In the genomic region with DNA sequence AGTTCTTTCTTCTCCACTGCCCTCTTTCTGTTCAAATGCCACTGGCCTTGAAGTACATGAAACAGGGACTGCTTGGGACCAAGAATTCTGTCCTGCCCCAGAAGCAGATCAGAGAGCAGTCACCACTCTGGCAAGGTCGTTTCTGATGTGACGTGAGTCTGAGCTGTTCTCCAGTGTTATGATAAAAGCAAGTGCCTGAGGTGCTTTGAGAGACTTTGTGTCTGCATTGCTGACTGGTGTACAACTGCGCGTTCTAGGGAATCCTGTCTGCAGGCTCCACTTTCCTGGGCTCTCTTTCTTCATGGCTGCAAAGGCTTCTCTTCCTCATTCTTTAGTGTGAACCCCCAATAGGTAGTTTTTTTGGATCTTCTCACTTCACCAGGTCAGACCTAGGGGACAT, we compare ENCODE assay signal across 22 mouse cellular contexts.
A peak's percentile ranks its signal among the peaks of the same experiment; 100 is the strongest.
DNase-seq lines count a peak whose midpoint lies in the region; ATAC-seq and TF ChIP-seq lines count a peak whose summit lies in the region.
"Had no signal": no experiment of that assay in that cellular context is flagged by ENCODE, and none has a peak within 500 bp of the region (broad histone marks: within the 10 kb centered on the region; RNA-seq: fewer than 3 reads in every experiment).

No protein-coding gene starts in this region.

- H3K27ac ChIP-seq in gastrocnemius, adult 2 months: peak overlapping the region; percentile 85
- peak overlapping the region; percentile 65 for H3K27ac ChIP-seq in heart, embryonic 14.5 days (replicated peaks in 1 of 2; ENCODE audit: control insufficient read depth in 1 of 2, insufficient read depth in 1 of 2, low read depth in 2 of 2, low read length in 2 of 2)
- 0 out of 2 replicates have a peak overlapping the region, but pooled peaks have one; percentile 14 for H3K27ac ChIP-seq in embryonic facial prominence, embryonic 10.5 days (replicated peaks)
- H3K27ac ChIP-seq: forebrain, embryonic 12.5 days; hindbrain, embryonic 13.5 days had no signal

- ATAC-seq in heart, embryonic 14.5 days (ENCODE audit: insufficient number of reproducible peaks, insufficient read depth, low FRiP score, low read depth): peak; percentile 56; the same call in 1 of the 2 replicates
- ATAC-seq: midbrain, embryonic 16.5 days had no signal

- H3K36me3 ChIP-seq in heart, embryonic 14.5 days (ENCODE audit: control insufficient read depth, insufficient read depth, low read length): no peaks in the 10 kb centered on the region
- no peaks in the 10 kb centered on the region for H3K36me3 ChIP-seq in embryonic facial prominence, embryonic 10.5 days (replicated peaks)
- H3K36me3 ChIP-seq: forebrain, embryonic 12.5 days; hindbrain, embryonic 13.5 days had no signal

- H3K4me1 ChIP-seq in heart, embryonic 14.5 days (ENCODE audit: control insufficient read depth in 2 of 2, insufficient read depth in 2 of 2, low read length in 2 of 2): peaks cover 9 to 19% of the 10 kb centered on the region in 2 experiments
- H3K4me1 ChIP-seq in embryonic facial prominence, embryonic 10.5 days: peaks cover 5% of the 10 kb centered on the region; the same call in 1 of the 2 replicates
- H3K4me1 ChIP-seq: hindbrain, embryonic 13.5 days had no signal

- WGBS in heart, embryonic 14.5 days: 25% methylated on average over 4 of the region's 4 CpGs
- 77% methylated on average over 4 of the region's 4 CpGs for WGBS in embryonic facial prominence, embryonic 10.5 days

- TF ChIP-seq CTCF in gastrocnemius, adult 2 months (IDR thresholded peaks at IDR 0.05): no peak

- H3K4me3 ChIP-seq in gastrocnemius, adult 2 months: no peak overlapping the region
- no peak overlapping the region for H3K4me3 ChIP-seq in heart, embryonic 14.5 days (ENCODE audit: control insufficient read depth in 1 of 2, insufficient read depth in 1 of 2, low read depth in 1 of 2, low read length in 2 of 2)
- H3K4me3 ChIP-seq in embryonic facial prominence, embryonic 10.5 days: no peak overlapping the region
- H3K4me3 ChIP-seq: forebrain, embryonic 12.5 days; hindbrain, embryonic 13.5 days; left cerebral cortex, adult 2 months had no signal

- H3K27me3 ChIP-seq in heart, embryonic 14.5 days (ENCODE audit: control insufficient read depth, insufficient read depth, low read length): no peaks in the 10 kb centered on the region
- H3K27me3 ChIP-seq in embryonic facial prominence, embryonic 10.5 days (replicated peaks; ENCODE audit: low read depth, poor library complexity, severe bottlenecking): no peaks in the 10 kb centered on the region
- H3K27me3 ChIP-seq: forebrain, embryonic 12.5 days; hindbrain, embryonic 13.5 days had no signal

- no peak overlapping the region for H3K9ac ChIP-seq in heart, embryonic 14.5 days (ENCODE audit: low read length)
- H3K9ac ChIP-seq: forebrain, embryonic 12.5 days; hindbrain, embryonic 13.5 days had no signal

- H3K9me3 ChIP-seq in heart, embryonic 14.5 days (ENCODE audit: control insufficient read depth, low read length): no peaks in the 10 kb centered on the region
- no peaks in the 10 kb centered on the region for H3K9me3 ChIP-seq in embryonic facial prominence, embryonic 10.5 days
- H3K9me3 ChIP-seq: forebrain, embryonic 12.5 days; hindbrain, embryonic 13.5 days had no signal

- peak overlapping the region; percentile 37; the same call in 1 of the 2 replicates for H3K4me2 ChIP-seq in heart, embryonic 14.5 days (ENCODE audit: low read length)
- H3K4me2 ChIP-seq: forebrain, embryonic 12.5 days; hindbrain, embryonic 13.5 days had no signal

- intact Hi-C loops in gastrocnemius, adult 2 months (cut with DNase I): loop anchor here (5.0 to 10.0 kb wide), 2 partner anchors 55 to 452 kb away; no protein-coding TSS in a partner anchor
- intact Hi-C loops in heart, postnatal 36 days (cut with DNase I): loop anchor here (5.0 kb wide), 3 partner anchors 75 to 355 kb away; partner anchors contain the start of gene Acvr2a

- DNase-seq in gastrocnemius, adult 2 months: no peak
- DNase-seq in gastrocnemius, adult 18-20 months (ENCODE audit: low spot score): no peak
- no peak for DNase-seq in heart, postnatal 36 days
- DNase-seq in ZHBTc4 (ENCODE audit: low read depth, low spot score): peak; percentile 17
- DNase-seq in embryonic facial prominence, embryonic 10.5 days (ENCODE audit: low spot score): no peak
- no peak for DNase-seq in T-cell, adult 2 months (ENCODE audit: low spot score)
- DNase-seq: B cell, adult 2 months; cerebellum, adult 9-10 months; gastrocnemius, postnatal 14 days; kidney, adult 2 months; kidney, postnatal 14 days; left cerebral cortex, postnatal 4 days; liver; lung, postnatal 36 days; right cerebral cortex, postnatal 14 days; spleen, adult 18-20 months; thymus, postnatal 36 days had no signal

Comparison
In these comparisons a context has a peak if more than half of its experiments do, and no peak if none do; other contexts are left out.
1. H3K27ac ChIP-seq: peak in every context shown above with its lines; median percentile 85 in gastrocnemius, adult 2 months; 65 in heart, embryonic 14.5 days; 14 in embryonic facial prominence, embryonic 10.5 days.